Mouse (Mus musculus) heart, postnatal 14 days (tissue): ENCODE results near the gene Katnb1. TPM values are rescaled to one million over a fixed set of nuclear protein-coding genes. Genes with fewer than 3 reads are reported as not detected.
A peak's percentile ranks its signal among the peaks of the same experiment; 100 is the strongest.

Experiments
- DNase-seq, 2 experiments: peaks; one replicate each; pipeline ENCODE4 v3.0.0; 2021 to 2022
- intact Hi-C: fragments of 180-260 bp; cut with DNase I; formaldehyde crosslinking; loops from one replicate; pipeline ENCODE4 v1.15.1; 2025
- total RNA-seq, 2 experiments: library from RNA; stranded (reverse); gene quantifications; 2 replicates each; pipeline ENCODE4 v1.2.3; 2021

Katnb1 gene
- total RNA-seq, 2 experiments from 2014 or later: 7.8 to 8.1 TPM

- intact Hi-C loops: no loop called here
- DNase-seq: no peak
Observed at GRCm38 (mm10) chr8:95137201-95137600, 56.2 kb downstream of the Katnb1 start.

GRCm38 (mm10) chr8:95137641-95138098, 56.7 kb downstream of the Katnb1 start:
- intact Hi-C loops: no loop called here
- DNase-seq: peak; percentile 46 to 53

- intact Hi-C loops: no loop called here
- no peak for DNase-seq
Observed at GRCm38 (mm10) chr8:95138341-95139050, 57.5 kb downstream of the Katnb1 start.

GRCm38 (mm10) chr8:95139051-95139365, 58.0 kb downstream of the Katnb1 start:
- DNase-seq: no peak
- intact Hi-C loops: no loop called here

- intact Hi-C loops: loop anchor here (1.0 kb wide), 1 partner anchor 9 kb away; no protein-coding TSS in a partner anchor
- DNase-seq: peak in 1 of 2 experiments; percentile 46
Observed at GRCm38 (mm10) chr8:95140555-95140954, 59.6 kb downstream of the Katnb1 start.

- intact Hi-C loops: no loop called here
- peak in 1 of 2 experiments; percentile 37 for DNase-seq
Observed at GRCm38 (mm10) chr8:95141026-95141425, 60.0 kb downstream of the Katnb1 start.

GRCm38 (mm10) chr8:95141469-95142074, 60.6 kb downstream of the Katnb1 start:
- peak; percentile 48 to 57 for DNase-seq
- intact Hi-C loops: loop anchor here (2.0 kb wide), 1 partner anchor 45 kb away; no protein-coding TSS in a partner anchor

GRCm38 (mm10) chr8:95142075-95142831, 61.3 kb downstream of the Katnb1 start:
- intact Hi-C loops: loop anchor here (2.0 kb wide), 1 partner anchor 45 kb away; no protein-coding TSS in a partner anchor
- peak; percentile 85 for DNase-seq

GRCm38 (mm10) chr8:95142985-95143804, 62.2 kb downstream of the Katnb1 start:
- peak in 1 of 2 experiments; percentile 44 for DNase-seq
- intact Hi-C loops: loop anchor here (2.0 kb wide), 1 partner anchor 44 kb away; no protein-coding TSS in a partner anchor

- intact Hi-C loops: loop anchor here (2.0 kb wide), 1 partner anchor 43 kb away; no protein-coding TSS in a partner anchor
Observed at GRCm38 (mm10) chr8:95143805-95144630, 63.0 kb downstream of the Katnb1 start.

GRCm38 (mm10) chr8:95144631-95145015, 63.6 kb downstream of the Katnb1 start:
- DNase-seq: no peak
- intact Hi-C loops: no loop called here

More at GRCm38 (mm10) chr8:95143805-95144630, 63.0 kb downstream of the Katnb1 start:
- no peak for DNase-seq

GRCm38 (mm10) chr8:95146044-95146745, 65.2 kb downstream of the Katnb1 start:
- no peak for DNase-seq
- intact Hi-C loops: loop anchor here (2.0 kb wide), 1 partner anchor 49 kb away; no protein-coding TSS in a partner anchor

- DNase-seq: no peak
- intact Hi-C loops: loop anchor here (2.0 kb wide), 1 partner anchor 48 kb away; no protein-coding TSS in a partner anchor
Observed at GRCm38 (mm10) chr8:95146846-95147245, 65.9 kb downstream of the Katnb1 start.

- intact Hi-C loops: no loop called here
- no peak for DNase-seq
Observed at GRCm38 (mm10) chr8:95149426-95149825, 68.4 kb downstream of the Katnb1 start.

GRCm38 (mm10) chr8:95150608-95151007, 69.6 kb downstream of the Katnb1 start:
- intact Hi-C loops: no loop called here
- no peak for DNase-seq
